Mouse (Mus musculus) urinary bladder, postnatal 36 days (tissue): ENCODE measurements around the gene Klhl22.

Experiments used
- DNase-seq, 2 experiments: peaks; one replicate each; pipeline ENCODE4 v3.0.0; 2022; ENCODE audit warnings: low spot score in 2 of 2, mixed read lengths in 1 of 2

Gene Klhl22

DNA sequence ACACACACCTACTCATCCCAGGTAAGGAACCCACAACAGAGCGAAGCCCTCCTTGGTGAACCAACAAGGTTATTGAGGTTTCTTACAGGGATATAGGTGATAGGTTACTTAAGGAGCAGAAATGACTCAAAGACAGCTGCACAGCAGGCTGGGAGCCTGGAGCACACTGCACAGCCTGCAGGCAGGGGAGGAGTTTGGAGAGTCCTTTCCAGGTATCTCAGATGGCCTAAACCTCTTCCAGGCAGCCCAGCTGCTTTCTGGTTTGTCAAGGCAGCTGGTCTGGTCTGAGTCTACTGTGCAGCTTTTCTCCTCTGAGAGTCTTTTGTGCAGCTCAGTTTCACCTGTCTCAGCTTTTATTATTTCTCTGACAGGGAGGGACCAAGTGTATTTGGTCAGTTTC, 1.7 kb upstream of the Klhl22 start:
- no peak for DNase-seq

DNA sequence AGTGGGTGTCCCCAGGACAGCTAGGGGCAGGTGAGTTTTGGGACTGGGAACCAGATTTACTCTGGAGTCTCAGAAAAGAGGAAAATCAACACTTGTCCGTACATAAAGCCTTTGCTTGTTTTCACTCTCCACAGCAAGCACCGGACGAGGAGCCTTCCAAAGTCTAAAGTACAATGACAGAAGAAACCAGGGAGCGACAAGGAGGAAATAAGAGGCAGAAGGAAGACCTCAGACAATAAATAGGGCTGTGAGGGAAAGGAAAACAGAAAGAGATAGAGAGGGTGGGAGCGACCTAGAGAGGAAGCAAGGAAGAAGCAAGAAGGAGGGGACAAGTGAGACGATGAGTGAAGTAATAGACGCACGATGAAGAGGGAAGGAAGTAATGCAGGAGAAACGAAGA, 516 bp upstream of the Klhl22 start:
- no peak for DNase-seq

DNA sequence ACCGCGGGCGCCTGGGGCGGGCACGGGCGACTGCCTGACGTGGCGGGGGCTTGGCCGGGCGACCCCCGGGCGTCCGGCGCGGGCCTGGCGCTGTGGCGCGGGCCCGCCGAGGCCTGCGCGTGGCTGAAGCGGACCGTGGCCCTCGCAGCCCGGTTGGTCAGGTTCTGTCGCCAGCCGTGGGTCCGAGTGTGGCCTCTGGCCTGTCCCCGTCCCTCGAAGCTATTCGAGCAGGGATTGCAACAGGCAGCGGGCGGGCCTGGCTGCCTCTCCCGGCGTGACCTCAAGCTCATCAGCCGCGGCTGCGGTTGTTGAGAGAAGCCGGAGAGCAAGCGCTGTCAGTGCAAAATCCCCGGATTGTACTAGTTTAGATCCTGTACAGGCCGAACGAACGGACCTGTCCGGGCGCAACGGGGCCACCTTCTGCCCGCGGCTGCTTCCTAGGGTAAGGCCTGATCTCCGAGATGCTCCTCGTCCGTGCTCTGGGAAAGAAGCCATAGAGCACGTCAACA, 449 bp downstream of the Klhl22 start:
- DNase-seq, result peak; percentile 42 to 58

DNA sequence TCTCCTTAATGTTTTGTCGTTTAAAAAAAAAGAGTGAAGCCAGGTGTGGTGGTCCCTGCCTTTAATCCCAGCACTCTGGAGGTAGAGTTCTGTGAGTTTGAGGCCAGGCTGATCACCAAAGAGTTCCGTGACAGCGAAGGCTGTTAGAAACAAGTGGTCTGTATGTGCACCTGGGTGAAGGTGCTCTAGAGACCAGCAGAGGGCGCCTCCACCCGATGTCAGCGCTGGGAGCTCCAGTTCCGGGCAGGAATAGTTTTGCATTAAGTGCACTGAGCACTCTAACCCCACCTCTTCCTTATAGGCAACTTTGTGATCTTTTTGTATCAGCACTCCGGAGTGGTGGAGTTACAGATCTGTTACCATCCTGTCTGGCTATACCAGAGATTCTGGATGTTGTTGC, 1.2 kb downstream of the Klhl22 start:
- DNase-seq, result peak in 1 of 2 experiments; percentile 21

DNA sequence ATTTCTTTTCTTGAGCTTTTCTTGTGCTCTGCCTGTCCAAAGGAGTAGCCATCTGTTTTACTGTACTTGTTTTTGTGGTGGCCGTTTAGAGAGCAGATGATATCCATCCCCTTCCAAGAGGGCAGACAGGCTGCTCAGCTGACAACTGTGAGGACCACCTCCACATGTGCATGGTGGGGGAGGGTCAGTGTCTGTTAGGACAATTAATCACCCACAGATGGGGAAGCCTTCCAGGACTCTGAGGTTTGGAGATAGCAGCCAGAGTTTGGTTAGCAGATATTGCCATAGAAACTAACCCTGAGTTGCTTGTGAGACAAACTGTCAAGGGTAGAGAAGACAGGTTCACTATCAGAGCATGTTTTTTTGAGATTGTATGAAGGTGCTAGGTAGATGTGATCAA, 1.7 kb downstream of the Klhl22 start:
- DNase-seq, result no peak

DNA sequence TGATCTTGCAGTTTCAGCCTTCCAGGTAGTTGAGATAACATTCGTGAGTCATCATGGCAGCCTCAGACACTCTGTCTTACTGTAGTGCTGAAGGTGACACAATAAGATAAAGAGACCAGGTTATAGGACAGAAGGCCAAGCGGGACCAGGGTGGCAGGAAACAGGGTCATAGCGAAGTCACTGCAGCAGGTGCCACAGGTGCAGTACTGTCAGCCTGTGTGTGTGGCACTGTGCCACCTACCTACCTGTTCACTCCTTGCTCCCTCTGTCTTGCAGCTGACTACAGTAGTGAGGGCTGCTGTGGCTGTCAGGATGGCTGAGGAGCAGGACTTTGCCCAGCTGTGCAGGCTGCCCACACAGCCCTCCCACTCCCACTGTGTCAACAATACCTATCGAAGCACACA, 4.7 kb downstream of the Klhl22 start:
- no peak for DNase-seq

DNA sequence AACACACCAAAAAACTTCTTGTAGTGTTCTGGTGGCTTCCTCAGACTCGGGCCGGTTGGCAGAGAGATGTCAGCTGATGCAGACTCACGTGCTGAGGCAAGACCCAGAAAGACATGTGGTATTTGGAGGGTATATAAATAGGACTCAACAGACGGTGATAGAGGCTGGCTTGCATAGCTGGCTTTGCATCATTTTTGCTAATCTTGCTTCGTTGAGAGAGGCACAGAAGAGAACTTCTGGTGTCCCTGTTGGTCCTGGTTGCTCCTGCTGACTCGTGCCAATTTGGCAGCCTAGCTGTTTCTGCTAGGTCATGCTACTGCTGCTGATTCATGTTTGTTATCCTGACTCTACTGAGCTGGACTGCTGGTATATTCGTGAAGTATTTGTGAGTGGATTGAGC, 9.4 kb downstream of the Klhl22 start:
- peak in 1 of 2 experiments; percentile 11 for DNase-seq

DNA sequence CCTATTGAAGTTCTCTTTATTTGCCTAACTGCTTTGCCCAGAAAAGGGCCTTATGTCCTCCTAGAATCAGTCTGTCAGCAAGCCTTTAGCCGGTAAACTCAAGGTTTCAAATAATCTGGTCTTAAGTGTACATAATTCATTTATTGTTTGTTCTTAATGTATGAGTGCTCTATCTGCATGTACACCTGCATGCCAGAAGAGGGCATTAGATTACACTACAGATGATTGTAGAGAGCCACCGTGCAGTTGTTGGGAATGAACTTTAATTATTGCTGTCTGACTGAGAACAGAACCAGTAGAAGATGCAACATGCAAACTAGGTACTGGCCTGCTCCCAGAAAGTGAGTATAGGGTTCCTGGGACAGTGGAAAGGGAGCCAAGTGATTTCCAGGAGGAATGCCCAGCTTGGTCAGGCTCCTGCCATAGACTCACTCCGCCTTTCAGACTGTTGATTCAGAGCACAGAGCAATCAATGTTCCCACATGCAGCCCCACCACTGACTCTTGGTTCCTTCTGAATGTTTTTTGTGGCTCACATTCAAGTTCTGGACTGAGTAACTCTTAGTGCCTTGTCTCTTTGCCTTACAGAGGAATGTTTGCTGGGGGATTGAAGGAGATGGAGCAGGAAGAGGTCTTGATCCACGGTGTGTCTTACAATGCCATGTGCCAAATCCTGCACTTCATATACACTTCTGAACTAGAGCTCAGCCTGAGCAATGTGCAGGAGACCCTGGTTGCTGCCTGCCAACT, 11.9 kb downstream of the Klhl22 start:
- DNase-seq, result no peak

DNA sequence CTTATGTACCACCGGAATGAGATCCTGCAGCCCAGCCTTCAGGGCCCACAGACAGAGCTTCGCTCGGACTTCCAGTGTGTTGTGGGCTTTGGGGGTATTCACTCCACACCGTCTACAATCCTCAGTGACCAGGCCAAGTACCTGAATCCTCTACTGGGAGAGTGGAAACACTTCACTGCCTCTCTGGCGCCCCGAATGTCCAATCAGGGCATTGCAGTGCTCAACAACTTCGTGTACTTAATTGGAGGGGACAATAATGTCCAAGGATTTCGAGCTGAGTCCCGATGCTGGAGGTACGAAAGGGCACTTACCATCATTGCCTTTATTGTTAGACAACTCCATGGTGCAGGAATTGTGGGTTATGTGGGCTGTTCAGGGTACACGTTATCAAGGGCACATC, 17.4 kb downstream of the Klhl22 start:
- no peak for DNase-seq

DNA sequence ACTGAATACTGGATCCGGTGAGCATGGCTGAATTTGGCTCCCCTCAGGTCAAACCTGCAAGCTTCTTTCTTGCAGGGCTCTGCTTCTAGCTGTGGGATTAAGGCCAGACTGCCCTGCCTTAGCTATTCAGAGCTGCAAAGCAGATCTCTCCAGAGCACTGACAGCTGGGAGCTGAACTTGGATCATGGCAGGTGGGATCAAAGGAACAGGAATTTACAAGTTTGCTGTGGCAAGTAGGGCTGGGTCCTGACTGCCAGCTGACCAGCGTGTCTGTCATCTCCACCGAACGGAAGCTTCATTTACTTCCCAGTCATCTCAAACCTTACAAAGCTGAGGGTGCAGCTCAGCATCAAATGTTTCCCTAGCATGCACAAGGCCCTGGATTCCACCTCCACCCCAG, 18.8 kb downstream of the Klhl22 start:
- DNase-seq, result no peak

DNA sequence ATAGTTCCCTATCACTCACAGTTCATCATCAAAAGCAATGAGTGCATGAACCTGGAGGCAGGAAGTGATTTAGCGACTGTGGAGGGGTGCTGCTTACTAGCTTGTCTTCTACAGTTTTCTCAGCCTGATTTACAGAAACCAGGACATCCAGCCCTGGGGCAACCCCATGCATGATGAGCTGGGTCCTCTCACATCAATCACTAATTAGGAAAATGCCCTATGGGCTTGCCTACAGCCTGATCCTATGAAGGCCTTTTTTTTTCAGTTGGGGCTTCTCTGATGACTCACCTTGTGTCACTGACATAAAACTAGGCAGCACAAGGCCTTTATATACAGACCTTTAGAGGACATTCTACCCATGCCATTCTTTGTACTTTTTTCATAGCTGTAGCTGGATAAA, 20.3 kb downstream of the Klhl22 start:
- DNase-seq, result no peak

DNA sequence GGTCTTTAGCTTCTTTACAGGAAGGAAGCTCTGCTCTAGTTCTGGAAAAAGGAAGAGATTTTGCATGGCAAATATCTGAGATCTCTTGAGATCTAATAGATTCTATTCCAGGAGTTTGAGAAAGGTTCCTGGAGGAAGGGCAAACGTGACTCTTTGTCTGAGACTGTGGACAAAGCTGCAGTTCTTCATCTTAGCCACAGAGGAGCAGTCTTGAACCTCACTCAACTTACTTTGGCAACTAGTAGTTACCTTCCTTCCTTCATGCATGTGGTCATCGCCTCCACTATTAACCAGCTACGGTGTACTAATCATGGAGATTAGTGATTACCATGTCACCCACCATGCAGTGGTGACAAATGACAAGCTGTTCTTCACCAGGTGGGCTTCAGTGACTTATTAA, 25.9 kb downstream of the Klhl22 start:
- DNase-seq, result no peak

DNA sequence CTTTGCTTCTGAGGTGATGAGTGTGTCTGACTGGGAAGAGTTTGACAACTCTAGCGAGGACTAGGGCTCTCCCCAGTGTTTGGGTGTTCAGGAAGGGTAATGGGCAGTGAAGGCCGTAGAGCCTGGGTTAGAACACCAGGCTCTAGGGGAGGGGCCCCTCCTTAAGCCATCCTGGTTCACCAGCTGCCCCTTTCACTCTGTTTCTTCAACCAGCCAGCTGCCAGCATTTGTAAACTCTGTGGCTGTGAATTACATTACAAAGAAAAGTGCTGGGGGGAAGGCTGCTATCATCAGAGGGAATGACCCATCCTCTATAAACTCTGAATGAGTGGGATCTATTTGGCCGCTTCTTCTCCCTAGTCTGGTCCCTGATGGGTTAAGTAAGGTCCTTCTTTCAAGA, 33.3 kb downstream of the Klhl22 start:
- DNase-seq, result no peak

DNA sequence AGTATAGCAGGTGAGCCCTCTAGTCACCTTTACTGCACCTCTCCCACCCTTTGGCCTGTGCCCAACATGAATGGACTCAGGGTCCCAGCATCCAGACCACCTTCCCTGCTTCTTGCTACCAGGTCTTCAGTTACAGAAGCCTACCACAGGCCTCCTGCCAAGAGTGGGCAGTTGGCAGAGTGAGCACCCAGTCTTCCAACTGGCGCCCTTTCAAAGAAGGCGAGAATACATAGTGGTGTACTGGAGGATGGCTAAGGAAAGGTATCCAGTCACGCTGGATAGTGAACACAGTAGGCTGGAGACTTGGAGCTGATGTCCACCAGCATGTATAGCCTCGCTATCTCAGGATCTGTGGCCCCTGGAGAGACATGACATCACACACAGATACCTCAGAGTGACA, 34.6 kb downstream of the Klhl22 start:
- DNase-seq, result no peak

DNA sequence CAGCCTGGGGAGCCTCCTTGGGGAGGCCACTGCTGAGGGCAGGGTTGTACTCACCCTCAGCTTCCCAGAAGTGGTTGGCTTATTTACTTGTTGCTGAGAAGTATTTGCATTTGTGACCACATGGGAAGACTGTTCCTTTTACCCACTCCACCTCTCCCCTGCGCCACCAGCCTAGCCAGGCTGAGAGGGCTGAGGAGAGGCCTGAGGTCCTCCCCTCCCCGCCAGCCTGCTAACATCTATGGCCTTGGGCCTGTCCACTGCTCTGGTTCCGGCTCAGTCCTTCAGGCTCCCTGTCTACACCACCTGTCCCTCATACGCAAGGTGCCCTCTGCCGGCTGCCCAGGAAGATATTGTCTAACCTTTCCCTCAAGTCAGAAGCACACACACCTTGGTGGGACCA, 36.2 kb downstream of the Klhl22 start:
- DNase-seq, result no peak

DNA sequence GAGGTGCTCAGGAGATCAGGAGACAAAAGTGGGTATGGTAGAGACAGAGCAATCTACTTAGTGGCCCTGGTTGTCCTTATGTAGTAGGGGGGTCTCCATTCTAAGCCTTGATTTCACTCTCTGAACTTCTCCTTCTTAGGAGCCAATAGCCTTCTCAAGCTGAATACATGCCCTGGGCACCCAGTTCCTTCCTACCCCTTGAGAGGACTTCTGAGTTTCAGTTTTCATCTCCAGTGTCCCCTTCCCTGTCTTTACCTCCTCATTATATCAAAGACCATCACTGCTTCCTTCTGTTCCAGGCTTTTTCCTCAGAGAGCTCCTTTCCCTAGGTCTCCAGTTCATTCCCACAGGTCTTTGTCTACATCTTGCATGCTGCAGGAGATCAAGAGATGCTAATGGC, 37.1 kb downstream of the Klhl22 start:
- DNase-seq, result no peak

DNA sequence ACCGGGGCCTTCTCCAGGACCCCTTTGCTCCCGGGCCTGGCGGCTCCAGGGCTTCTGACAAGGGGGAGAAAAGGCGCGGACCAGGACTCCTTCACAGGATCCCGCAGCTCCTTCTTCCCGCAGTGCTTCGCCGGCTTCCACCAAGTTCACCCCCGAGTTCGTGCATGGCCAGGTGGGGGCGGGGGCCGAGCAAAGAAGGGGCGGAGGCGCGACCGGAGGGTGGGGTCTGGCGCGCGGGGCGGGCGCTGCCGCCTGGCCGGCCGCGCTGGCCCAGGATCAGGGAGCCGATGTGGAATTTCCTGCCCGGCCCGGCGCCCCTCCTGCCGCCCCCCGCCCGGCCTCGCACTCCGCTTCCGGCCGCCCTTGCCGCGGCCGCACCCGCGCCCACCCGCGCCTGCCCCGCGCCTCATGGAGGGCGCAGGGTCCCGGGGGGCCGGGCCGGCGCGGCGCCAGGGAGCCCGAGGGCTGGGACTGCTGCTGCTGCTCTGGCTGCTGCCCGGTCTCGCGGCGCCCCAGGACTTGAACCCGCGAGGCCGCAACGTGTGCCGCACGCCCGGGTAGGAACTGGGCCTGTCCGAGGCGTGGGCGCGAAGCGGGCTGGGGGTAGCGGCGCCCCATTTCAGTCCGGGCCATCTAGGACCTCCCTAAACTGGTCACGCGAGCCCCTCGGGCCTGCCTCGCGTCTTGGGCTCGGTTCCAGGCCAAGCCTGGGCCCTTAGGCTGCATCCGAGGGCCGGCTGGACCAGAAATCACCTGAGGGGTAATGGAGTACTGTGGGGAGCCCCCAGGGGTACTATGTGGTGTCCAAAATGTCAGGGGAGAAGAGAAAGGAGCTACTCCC, 37.8 kb downstream of the Klhl22 start, which contains the start of gene Scarf2:
TSS of gene Scarf2 (plus strand) at position 312 of the 841 bp plus-strand sequence.
- peak in 1 of 2 experiments; percentile 42 for DNase-seq

DNA sequence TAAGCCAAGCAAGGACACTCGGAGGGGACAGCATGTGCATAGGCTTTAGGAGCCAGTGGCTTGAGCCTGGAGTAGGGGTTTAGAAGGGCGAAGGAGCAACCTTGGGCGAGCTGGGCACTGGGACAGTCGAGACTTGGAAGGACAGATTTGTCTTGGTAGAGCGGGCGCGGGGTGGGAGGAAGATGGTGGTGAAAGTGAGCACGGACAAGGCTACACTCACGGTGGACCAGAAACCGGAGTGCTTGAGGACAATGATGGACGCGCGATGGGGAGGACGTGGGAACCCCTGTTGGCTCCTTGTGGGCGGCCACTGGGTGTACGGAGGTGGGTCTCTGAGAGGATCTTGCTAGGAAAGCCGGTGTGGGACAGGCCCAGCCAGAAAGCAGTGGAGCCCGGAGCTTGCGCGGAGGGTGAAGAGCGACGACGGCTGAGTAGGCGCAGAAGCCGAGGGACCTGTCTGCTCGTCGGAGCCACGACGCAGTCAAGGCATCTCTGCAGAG, 38.4 kb downstream of the Klhl22 start:
- DNase-seq, result no peak

DNA sequence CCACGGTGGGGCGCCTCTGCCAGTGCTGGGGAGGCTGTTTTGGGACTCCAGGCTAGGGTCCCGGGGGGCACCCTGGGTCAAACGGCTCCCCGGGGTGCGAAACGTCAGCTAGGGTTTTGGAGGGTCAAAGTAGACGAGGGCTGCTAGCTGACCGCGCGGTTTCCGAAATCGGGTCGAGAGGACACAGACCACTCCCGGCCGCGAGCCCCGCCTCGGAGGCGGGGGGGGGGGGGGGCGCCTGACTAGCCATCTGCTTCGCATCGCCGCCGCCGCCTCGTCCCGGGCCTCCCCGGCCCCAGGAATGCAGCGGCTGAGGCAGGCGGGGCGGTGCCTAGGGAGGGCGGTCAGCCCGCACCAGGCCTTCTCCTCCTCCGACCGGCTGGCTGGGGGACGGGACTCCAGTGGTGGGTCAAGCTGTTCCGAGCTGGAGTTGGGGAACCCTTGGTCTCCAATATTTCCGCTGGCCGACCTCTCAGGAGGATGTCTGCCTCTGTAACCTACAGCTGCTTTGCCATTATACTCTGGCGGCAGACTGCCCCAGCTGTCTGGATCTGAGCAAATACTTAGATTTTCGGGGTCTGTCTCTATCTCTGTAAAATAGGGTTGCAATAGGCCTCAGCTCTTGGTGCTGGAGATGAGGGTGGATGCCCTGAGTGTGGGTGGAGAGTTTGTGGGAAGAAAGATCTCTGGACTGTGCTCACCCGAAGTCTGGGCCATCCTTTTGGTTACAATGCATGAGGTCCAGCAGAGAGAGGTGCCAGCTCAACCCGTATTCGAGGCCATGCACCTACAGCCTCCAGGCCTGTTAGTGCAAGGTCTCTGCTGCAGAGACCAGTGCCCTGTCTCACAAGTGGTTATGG, 39.1 kb downstream of the Klhl22 start:
- peak in 1 of 2 experiments; percentile 53 for DNase-seq

DNA sequence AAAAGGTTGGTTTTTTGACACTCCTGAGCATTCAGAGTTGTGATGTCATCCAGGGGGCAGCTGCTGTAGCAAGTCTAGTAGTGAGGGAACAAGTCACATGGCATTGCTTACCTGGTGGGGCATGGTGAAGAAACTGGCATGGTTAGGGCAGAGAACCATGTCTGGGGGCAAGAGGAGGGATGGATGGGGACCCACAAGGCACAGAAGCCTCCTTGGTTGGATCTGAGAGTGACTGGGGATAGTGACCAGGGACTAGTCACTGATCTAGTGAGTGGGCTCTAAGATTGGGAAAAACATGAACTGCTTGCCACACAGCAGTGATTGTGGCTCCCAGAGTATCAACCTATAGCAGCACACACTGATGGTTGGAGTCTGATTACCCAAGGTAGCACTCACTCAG, 40.2 kb downstream of the Klhl22 start:
- DNase-seq, result no peak

DNA sequence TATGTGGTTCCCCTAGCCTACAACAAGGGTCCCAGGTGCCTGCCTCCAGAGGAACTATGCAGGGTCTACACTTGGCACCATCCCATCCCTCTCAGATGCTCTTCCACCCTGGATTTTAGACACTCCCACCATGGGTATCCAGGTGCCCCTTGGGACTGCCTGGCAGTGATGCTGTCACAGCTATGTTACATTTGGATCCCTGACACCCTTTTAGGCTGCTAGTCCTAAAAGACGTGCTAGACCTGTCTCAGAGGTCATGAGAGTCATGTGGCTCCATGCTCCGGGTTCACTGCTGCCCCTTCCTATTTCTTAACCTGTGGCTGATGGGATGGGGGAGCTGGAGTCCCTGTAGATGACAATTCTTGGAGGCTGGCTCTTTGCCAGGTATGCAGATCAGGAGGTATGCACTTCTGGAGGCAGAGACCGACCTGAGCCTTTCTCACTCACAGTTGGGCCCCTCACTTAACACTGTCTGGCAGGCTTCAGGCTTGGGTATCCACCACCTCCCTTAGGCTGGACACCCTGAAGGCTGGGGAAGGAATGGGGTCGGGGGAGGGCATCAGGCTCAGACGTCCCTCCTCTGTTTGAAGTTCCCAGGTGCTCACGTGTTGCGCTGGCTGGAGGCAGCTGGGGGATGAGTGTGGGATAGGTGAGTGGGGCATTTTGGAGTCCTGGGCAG, 42.5 kb downstream of the Klhl22 start:
- no peak for DNase-seq
